Mouse (Mus musculus): ENCODE measurements at regions not wholly inside any gene's neighbourhood (a gene's known extent, or its start where the extent isn't known, plus 50 kb on each side); places are given as distances from the start of the nearest gene placed in this dataset.

DNA sequence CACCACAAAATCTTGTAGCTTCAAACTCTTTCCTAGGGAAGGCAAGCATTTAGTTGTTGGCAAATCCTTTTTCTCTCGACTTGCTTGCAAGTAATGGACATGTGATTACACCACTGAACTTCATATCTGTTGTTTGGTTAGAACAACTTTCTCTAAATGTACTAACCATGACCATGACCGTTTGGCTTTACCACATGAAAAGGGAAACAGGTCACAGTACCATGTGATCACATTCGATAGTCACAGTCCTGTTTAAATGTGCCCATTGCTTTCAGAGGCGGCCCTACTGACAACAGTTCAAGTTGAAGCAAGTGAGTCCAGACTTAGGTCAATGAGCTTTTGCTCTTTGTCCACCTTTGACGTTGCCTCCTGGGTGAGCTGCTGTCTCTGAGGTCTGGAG is 211.1 kb downstream of the Foxo1 start:
- no peak for TF ChIP-seq CTCF (IDR thresholded peaks at IDR 0.05; ENCODE audit: borderline replicate concordance, extremely low read depth, insufficient read depth, insufficient read length)
- no peak for TF ChIP-seq POLR2A (IDR thresholded peaks at IDR 0.05; ENCODE audit: borderline replicate concordance, extremely low read depth, insufficient read depth, insufficient read length, poor library complexity, severe bottlenecking)
